Mouse (Mus musculus) cerebellum, postnatal 25 days (tissue): ENCODE data around the gene Zfp456.
"Not testable (repeated sequence)": the region's sequence is repeated elsewhere in the genome, so short reads cannot be mapped to it uniquely, and the experiment has no call there.

Source experiments
- DNase-seq, 2 experiments: peaks; one replicate each; pipeline ENCODE4 v3.0.0; 2021; ENCODE audit warnings: mixed read lengths in 2 of 2

Zfp456 gene

DNA sequence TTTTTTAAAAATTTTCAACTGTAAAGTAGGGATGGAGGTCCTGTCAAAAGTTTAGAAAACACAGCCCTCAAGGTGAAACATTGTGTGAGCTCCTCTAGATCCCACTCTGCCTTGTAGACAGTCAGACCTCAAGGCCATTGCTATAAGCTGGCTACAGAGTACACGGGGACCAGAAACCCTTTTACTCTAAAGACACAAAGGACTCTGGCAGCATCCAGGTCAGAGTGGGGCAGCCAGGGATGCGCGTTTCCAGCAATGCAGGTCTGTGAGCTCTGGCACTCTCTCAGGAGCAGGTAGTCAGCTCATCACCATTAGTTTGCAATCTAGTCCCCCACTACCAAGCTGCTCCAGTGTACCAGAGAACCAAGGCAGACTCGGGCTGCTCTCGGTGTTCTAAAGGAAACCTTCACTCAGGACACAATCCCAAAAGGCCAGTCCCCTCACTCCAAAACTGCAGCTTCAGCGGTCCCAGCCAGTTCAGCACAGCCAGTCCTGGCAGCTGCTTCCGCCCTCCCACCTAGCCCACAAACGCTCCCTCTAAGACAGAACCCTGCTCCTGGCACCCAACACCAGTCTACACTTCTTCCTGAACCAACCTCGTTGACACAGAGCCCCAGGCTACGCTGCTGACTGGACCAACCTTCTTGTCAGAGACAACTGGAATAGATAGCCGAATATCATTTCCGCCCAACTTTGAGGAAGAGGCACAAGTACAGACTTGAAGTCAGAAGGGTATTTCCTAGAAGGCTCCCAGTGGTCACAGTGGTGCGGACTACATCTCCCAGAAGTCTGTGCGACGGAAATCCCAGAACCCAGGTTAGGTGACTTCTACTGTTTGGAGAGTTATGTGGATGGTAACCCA lies at the start of gene Zfp456, which contains the start of gene Gm28041:
Gene Zfp456, minus strand, starts transcription at position 761 of the 862 bp plus-strand sequence.
Gene Gm28041, minus strand, starts transcription at position 684 of the 862 bp plus-strand sequence.
- DNase-seq = peak; percentile 46 to 66

DNA sequence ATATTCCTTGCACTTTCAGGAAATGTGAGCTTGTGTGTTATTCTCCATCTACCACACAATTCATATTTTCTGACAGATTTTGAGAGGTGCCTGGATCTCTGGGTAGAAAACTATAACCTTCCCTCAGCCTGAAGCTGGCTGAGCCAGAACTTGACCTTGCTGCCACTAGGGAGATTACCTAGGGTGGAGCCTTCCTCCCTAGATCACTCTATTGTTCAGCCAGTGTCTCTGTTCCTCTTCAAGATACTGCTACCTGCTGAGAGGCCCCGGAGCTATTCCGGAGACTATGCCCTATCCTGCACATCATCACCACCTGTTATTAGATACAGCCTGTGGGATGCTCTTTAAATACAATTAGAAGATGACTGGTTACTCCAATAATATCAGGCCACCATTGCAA lies 46.9 kb upstream of the Zfp456 start:
- not testable (repeated sequence) for DNase-seq

DNA sequence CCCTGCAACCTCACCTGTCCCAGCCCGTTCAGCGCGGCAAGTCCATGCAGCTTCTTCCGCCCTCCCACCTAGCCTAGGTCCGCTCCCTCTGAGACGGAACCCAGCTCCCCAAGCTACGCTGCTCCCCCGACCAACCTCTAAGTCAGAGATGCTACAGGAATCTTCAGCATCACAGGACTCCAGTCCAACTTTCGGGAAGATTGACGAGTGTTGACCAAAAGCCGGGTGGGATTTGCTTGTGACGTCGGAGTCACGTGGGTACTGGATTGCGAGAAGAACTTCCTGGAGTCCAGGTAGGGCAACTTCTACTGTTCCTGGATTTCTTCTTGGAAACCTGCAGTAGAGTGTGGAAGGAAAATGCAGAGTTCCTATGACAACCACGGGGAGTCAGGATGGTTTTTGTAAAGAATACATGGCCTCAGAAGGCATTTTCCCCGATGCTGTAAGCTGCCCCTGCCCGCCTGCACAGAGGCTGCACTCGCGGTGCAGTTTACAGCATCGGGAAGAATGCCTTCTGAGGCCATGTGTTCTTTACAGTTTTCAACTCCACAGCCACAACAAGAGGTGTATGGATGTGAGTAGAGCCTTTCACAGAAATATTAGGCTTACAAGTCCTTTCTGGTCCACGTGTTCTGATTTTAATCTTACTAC lies 45.7 kb upstream of the Zfp456 start, which contains the start of gene Zfp459:
Gene Zfp459, minus strand, starts transcription at position 212 of the 651 bp plus-strand sequence.
- peak; percentile 48 to 58 for DNase-seq

DNA sequence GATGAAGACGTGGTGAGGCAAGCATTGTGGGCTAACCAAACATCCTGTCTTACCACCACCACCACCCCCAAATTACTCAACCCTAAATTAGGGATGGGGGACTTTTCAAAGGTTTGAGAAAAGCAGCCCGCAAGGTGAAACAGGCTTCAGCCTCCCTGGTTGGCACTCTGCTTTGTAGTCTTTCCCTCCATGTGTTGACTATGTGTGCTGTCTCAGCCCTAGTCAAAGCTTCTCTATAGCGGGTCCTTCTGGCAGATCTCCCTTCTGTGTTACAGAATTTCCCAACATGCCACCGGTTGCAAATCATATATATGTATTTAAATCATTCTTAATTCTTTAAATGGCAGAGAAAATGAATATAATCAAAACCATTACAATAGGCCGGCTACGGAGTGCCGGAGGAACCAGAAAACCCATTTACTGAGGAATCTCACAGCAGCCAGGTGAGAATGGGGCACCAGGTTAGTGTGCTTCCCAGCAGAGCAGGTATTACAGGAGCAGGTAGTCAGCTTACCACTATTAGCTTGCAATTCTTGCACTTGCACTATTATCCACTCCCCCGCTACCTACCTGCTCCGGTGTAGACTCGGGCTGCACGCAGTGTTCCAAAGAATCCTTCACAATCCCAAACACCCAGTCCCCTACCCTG lies 45.1 kb upstream of the Zfp456 start:
- no peak for DNase-seq

DNA sequence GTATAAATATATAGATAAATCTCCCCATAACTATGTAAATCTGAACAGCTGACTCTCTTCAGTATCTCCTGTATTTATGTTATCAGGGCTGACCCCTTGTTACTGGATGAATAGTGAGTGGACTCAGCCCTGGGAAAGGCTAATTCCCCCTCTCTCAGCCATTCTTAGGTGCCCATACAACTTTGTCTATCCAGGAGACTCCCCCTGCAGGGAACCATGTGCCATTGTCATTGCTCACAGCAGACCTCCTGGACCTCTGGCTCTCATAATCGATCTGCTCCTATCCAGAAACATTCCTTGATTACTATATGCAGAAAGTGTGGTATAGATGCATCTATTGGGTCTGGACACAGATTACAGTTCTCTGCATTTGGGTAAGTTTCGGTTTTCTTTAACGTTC lies 41.2 kb upstream of the Zfp456 start:
- DNase-seq = no peak

DNA sequence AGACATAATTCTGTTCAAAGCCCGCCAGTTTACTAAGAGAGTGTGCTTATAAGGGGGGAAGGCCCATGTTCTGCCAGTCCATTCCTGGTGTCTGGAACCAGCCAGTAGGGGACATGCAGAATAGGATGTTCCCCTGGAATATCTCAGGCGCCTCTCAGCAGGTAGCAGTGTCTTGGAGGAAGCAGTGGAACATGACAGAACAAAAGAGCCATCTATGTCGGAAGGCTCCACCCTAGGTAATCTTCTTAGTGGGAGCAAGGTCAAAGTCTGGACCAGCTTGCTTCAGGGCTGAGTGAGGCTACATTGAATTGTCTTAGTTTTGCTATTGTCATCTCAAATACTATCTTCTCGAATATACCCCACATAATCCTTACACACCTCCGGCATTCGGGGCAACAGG lies 40.1 kb upstream of the Zfp456 start:
- DNase-seq = no peak

DNA sequence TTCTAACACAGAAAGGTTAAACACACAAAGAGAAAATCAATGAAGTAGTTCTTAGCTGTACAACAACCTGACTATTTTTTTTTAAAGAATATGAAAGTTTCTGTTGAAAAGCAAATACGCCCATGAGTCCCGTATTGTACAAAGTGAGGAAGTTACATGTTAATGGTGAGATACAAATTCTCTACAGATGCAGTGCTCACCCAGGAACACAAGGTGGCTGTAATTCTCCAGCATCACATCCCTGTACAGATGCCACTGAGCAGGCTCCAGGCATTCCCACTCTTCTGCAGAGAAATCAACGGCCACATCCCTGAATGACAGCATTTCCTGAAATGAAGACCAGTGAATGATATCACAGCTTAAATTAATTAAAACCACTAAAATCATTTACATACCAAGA lies 38.0 kb upstream of the Zfp456 start:
- DNase-seq = not testable (repeated sequence)

DNA sequence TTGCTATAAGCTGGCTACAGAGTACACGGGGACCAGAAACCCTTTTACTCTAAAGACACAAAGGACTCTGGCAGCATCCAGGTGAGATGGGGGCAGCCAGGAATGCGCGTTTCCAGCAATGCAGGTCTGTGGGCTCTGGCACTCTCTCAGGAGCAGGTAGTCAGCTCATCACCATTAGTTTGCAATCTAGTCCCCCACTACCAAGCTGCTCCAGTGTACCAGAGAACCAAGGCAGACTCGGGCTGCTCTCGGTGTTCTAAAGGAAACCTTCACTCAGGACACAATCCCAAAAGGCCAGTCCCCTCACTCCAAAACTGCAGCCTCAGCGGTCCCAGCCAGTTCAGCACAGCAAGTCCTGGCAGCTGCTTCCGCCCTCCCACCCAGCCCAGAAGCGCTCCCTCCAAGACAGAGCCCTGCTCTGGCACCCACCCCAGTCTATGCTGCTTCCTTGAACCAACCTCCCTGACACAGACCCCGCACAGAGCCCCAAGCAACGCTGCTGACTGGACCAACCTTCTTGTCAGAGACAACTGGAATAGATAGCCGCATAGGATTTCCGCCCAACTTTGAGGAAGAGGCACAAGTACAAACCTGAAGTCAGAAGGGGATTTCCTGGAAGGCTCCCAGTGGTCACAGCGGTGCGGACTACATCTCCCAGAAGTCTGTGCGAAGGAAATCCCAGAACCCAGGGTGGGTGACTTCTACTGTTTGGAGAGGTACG lies 23.7 kb upstream of the Zfp456 start, which contains the start of gene Zfp429:
Gene Zfp429, minus strand, starts transcription at position 637 of the 721 bp plus-strand sequence.
- peak; percentile 67 to 75 for DNase-seq

DNA sequence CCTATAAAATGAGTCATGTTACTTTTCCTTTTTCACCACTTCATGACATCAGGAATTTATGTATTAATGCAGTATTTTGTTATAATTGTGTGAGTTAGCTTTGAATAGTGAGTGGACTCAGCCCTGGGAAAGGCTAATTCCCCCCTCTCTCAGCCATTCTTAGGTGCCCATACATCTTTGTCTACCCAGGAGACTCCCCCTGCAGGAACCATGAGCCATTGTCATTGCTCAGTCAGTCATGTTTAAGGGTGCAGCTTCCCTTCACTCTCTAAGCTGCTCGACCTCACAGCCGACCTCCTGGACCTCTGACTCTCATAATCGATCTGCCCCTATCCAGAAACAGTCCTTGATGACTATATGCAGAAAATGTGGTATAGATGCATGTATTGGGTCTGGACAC lies 645 bp upstream of the Zfp456 start:
- DNase-seq = not testable (repeated sequence)

DNA sequence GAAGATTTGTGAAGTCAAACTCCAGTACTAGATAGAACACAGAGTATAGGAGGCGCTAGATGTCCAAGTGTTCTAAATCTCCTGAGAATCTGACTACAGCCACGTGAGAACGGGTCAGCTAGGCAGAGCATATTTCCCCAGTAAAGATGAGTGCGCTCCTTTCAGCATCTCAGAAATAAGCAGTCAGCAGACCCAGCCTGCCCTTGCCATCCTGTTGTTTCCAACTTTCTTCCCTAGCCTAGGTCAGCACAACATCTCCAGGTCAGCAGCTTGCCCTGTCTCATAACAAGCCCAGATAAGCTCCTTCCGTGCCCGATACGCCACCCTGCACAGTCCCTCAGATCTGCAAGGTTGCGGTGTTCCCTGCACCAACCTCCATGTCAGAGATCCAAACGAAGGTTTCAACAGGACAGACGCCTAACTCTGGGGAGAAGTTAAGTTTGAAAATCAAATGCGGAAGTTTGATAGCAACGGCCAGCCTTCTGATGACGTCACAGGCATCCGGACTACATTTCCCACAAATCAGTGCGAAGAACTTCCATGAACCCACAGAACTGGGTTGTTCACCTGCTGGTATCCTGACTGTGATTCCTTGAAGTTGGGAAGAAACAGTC lies 15.4 kb downstream of the Zfp456 start, which contains the start of the genes Gm28044 and Zfp953:
Gene Gm28044, minus strand, starts transcription at position 406 of the 614 bp plus-strand sequence.
Gene Zfp953, minus strand, starts transcription at position 475 of the 614 bp plus-strand sequence.
- peak; percentile 88 to 91 for DNase-seq

DNA sequence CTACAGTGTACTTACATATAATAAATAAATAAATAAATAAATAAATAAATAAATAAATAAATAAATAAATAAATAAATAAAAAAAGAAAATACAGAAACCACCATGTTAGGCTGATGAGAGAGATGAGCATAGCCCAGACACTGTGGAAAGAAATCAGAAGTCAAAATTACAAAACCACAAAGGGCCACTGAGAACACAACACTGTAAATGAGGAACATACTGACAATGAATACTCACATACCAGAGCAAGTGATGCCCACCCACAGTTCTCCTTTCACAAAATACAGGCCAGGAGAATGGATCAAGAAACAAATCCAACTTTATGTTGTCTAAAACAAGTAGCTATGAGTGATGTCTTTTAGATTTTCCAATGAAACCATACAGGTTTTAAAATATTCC lies 23.8 kb downstream of the Zfp456 start:
- DNase-seq = no peak

DNA sequence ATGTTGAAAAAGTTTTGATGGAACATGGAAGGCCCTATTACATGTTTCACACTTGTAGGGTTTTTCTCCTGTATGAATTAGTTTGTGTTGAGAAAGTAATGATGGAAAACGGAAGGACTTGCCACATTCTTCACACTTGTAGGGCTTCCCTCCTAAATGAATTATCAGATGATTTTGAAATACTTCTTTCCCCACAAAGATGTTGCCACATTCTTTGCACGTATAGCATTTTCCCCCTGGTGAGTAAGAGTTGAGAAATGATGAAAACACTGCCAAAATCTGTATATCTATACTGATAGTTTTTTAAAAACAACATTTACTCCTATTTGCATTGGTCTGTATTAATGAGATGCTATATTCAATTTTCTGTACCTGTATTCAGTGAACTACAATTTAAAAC lies 32.2 kb downstream of the Zfp456 start:
- DNase-seq = no peak

DNA sequence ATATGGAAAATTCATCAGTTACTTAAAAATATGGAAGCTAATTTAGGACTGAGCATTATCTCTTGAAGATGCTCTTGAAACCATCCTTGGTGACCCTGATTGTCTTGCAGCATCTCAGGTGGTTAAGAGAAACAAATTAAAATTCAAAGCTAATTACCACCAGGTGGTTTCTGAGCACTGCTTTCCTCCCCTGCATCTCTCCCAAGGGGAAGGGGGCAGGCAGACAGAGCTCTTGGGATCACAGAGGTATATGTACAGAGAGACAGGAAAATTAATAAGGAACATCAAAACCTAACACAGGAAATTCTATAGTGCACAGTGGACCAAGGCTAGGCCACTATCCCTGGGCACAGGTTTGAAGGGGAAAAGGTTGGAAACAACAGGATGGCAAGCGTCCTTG lies 42.7 kb downstream of the Zfp456 start:
- no peak for DNase-seq

DNA sequence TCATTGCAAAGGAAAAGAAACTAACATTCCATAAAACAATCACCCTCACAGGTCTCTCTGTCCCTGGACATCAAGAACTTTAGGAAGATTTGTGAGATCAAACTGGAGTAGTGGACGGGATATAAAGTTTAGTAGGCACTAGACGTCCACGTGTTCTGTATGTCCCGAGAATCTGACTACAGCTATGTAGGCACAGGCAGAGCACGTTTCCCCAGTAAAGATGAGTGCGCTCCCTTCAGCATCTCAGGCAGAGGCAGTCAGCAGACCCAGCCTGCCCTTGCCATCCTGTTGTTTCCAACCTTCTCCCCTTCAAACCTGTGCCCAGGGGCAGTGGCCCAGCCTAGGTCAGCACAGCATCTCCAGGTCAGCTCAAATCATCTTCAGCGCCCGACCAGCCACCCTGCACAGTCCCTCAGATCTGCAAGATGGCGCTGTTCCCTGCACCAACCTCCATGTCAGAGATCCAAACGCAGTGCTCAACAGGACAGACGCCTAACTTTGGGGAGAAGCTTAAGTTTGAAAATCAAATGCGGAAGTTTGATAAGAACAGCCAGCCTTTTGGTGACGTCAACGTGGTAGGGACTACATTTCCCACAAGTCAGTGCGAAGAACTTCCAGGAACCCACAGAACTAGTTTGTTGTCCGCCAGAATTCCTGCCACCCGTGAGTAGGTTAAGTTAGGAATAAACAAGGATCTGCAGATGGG lies 43.4 kb downstream of the Zfp456 start, which contains the start of gene Zfp595:
Gene Zfp595, minus strand, starts transcription at position 552 of the 706 bp plus-strand sequence.
- peak; percentile 74 to 79 for DNase-seq
